Mouse (Mus musculus) liver, postnatal 0 days (tissue): ENCODE measurements around the gene Glrx. TPM values are rescaled to one million over a fixed set of nuclear protein-coding genes. Genes with fewer than 3 reads are reported as not detected.
"Not testable (repeated sequence)": the region's sequence is repeated elsewhere in the genome, so short reads cannot be mapped to it uniquely, and the experiment has no call there.

Experiments
- ATAC-seq: fragments of 200-750 bp; cut with Nextera tagmentation; 2 replicates; pipeline ENCODE4 v1.8.0; 2017; ENCODE audit warnings: mild to moderate bottlenecking, moderate library complexity
- DNase-seq: peaks from one replicate; pipeline ENCODE4 v3.0.0-alpha.2; 2016
- H3K27ac ChIP-seq: fragments of 300-500 bp; sonication (generic); 2 replicates; pipeline ENCODE4 v1.5.1; 2014; ENCODE audit warnings: antibody characterized with exemption, moderate library complexity, mild to moderate bottlenecking, low read depth
- H3K27me3 ChIP-seq: fragments of 300-500 bp; sonication (generic); 2 replicates; pipeline ENCODE4 v1.6.1; 2014; ENCODE audit warnings: low read length, control low read depth, mixed read lengths; ENCODE audit not compliant: insufficient read depth
- H3K36me3 ChIP-seq: fragments of 300-500 bp; sonication (generic); replicated peaks from 2 replicates; pipeline ENCODE4 v1.6.1; 2014; ENCODE audit warnings: mild to moderate bottlenecking, control low read depth, low read length, moderate library complexity, mixed read lengths; ENCODE audit not compliant: insufficient read depth
- H3K4me1 ChIP-seq: fragments of 300-500 bp; sonication (generic); 2 replicates; pipeline ENCODE4 v1.6.1; 2014; ENCODE audit warnings: antibody characterized with exemption, mild to moderate bottlenecking, control low read depth; ENCODE audit not compliant: insufficient read depth
- H3K4me2 ChIP-seq: fragments of 300-500 bp; sonication (generic); 2 replicates; pipeline ENCODE4 v1.6.1; 2014; ENCODE audit warnings: low read depth, mild to moderate bottlenecking, low read length, moderate library complexity, mixed read lengths
- H3K4me3 ChIP-seq: fragments of 300-500 bp; sonication (generic); 2 replicates; pipeline ENCODE4 v1.5.1; 2014; ENCODE audit warnings: low read depth, low read length
- H3K9ac ChIP-seq: fragments of 300-500 bp; sonication (generic); replicated peaks from 2 replicates; pipeline ENCODE4 v1.6.1; 2014; ENCODE audit warnings: mild to moderate bottlenecking, moderate library complexity
- H3K9me3 ChIP-seq: fragments of 300-500 bp; sonication (generic); 2 replicates; pipeline ENCODE4 v1.6.1; 2016; ENCODE audit warnings: mild to moderate bottlenecking, control low read depth, low read length, mixed read lengths
- CTCF ChIP-seq: sonication (generic); IDR thresholded peaks from 2 replicates; pipeline ENCODE4 v1.5.1; 2016; ENCODE audit warnings: antibody characterized with exemption, low read depth
- EP300 ChIP-seq: IDR thresholded peaks from 2 replicates; pipeline ENCODE4 v1.6.1; 2016; ENCODE audit warnings: antibody characterized with exemption, low read depth, mild to moderate bottlenecking
- WGBS: fragments of 180-500 bp; shearing (Covaris S2); extraction: QIAGEN DNeasy Blood & Tissue Kit; methylation state at CpG from one replicate; pipeline ENCODE4 v1.1.7; 2014; ENCODE audit not compliant: insufficient replicate concordance; 5-methylcytosine and 5-hydroxymethylcytosine counted together
- polyA plus RNA-seq: library from polyadenylated mRNA; unstranded; fragments of >200 nt; fragmentation: Nextera tagmentation; extraction: Ambion mirVana; gene quantifications from 2 replicates; pipeline ENCODE4 v1.2.1, GENCODE M21; 2015

The Glrx gene
- polyA plus RNA-seq, 1 experiment from 2014 or later, result 116 TPM

GRCm38 (mm10) chr13:75819898-75820297 lies 19.8 kb upstream of the Glrx start:
- Histone ChIP-seq H3K9me3 (no peaks in the 10 kb centered on the region), H3K4me2 (no peak overlapping the region), H3K27me3 (no peaks in the 10 kb centered on the region), H3K36me3 (no peaks in the 10 kb centered on the region), H3K4me3 (no peak overlapping the region), H3K27ac (no peak overlapping the region), H3K9ac (no peak overlapping the region), H3K4me1 (no peaks in the 10 kb centered on the region; the same call in 1 of the 2 replicates)
- no peak for TF ChIP-seq CTCF
- no peak for TF ChIP-seq EP300
- DNase-seq (no peak), ATAC-seq (no peak)

GRCm38 (mm10) chr13:75822366-75822765 lies 17.3 kb upstream of the Glrx start:
- H3K27me3 ChIP-seq, ATAC-seq, DNase-seq, H3K9ac ChIP-seq, H3K4me2 ChIP-seq, H3K36me3 ChIP-seq, H3K27ac ChIP-seq, H3K4me3 ChIP-seq, H3K9me3 ChIP-seq, H3K4me1 ChIP-seq: not testable (repeated sequence)
- 79% methylated on average over 4 of the region's 4 CpGs for WGBS

- H3K36me3 ChIP-seq, result no peaks in the 10 kb centered on the region
- 72% methylated on average over 8 of the region's 9 CpGs for WGBS
- no peaks in the 10 kb centered on the region; the same call in 1 of the 2 replicates for H3K4me1 ChIP-seq
- H3K9me3 ChIP-seq, result no peaks in the 10 kb centered on the region
- no peak overlapping the region for H3K4me2 ChIP-seq
- ATAC-seq (0 out of 2 replicates have a peak, but pooled peaks have one; percentile 38), DNase-seq (no peak)
- TF ChIP-seq EP300 (no peak), CTCF (no peak)
- no peak overlapping the region for H3K4me3 ChIP-seq
- H3K27ac ChIP-seq, result peak overlapping the region; percentile 71
- no peak overlapping the region for H3K9ac ChIP-seq
- no peaks in the 10 kb centered on the region for H3K27me3 ChIP-seq
Observed at GRCm38 (mm10) chr13:75823201-75823600, 16.5 kb upstream of the Glrx start.

GRCm38 (mm10) chr13:75824611-75825319 lies 14.9 kb upstream of the Glrx start:
- peak overlapping the region; percentile 71 for H3K27ac ChIP-seq
- H3K9me3 ChIP-seq, result no peaks in the 10 kb centered on the region
- TF ChIP-seq CTCF, result no peak
- TF ChIP-seq EP300, result 0 out of 2 replicates have a peak, but pooled peaks have one; percentile 10
- no peaks in the 10 kb centered on the region; the same call in 1 of the 2 replicates for H3K4me1 ChIP-seq
- DNase-seq (no peak), ATAC-seq (peak; percentile 64)
- WGBS, result 54% methylated on average over 5 of the region's 5 CpGs
- no peaks in the 10 kb centered on the region for H3K27me3 ChIP-seq
- no peaks in the 10 kb centered on the region for H3K36me3 ChIP-seq
- H3K4me3 ChIP-seq, result no peak overlapping the region
- H3K4me2 ChIP-seq, result 0 out of 2 replicates have a peak overlapping the region, but pooled peaks have one; percentile 0
- H3K9ac ChIP-seq, result no peak overlapping the region

GRCm38 (mm10) chr13:75825388-75825787 lies 14.3 kb upstream of the Glrx start:
- Histone ChIP-seq H3K27me3 (no peaks in the 10 kb centered on the region), H3K4me2 (0 out of 2 replicates have a peak overlapping the region, but pooled peaks have one; percentile 0)

GRCm38 (mm10) chr13:75830708-75831107 lies 9.0 kb upstream of the Glrx start:
- Histone ChIP-seq H3K9ac (no peak overlapping the region), H3K27ac (no peak overlapping the region), H3K27me3 (no peaks in the 10 kb centered on the region), H3K36me3 (no peaks in the 10 kb centered on the region), H3K9me3 (no peaks in the 10 kb centered on the region), H3K4me2 (no peak overlapping the region), H3K4me1 (peaks cover 17% of the 10 kb centered on the region), H3K4me3 (no peak overlapping the region)
- DNase-seq, result no peak
- ATAC-seq, result no peak
- TF ChIP-seq EP300, result no peak
- TF ChIP-seq CTCF, result no peak
- WGBS, result 74% methylated on average over 1 of the region's 1 CpGs

More at GRCm38 (mm10) chr13:75825388-75825787, 14.3 kb upstream of the Glrx start:
- peak; percentile 36; the same call in 1 of the 2 replicates for ATAC-seq
- TF ChIP-seq EP300, result no peak
- TF ChIP-seq CTCF, result no peak
- WGBS, result 71% methylated on average over 1 of the region's 1 CpGs
- DNase-seq, result no peak
- Histone ChIP-seq H3K27ac (peak overlapping the region; percentile 66), H3K9me3 (no peaks in the 10 kb centered on the region), H3K9ac (no peak overlapping the region), H3K36me3 (no peaks in the 10 kb centered on the region), H3K4me1 (no peaks in the 10 kb centered on the region; the same call in 1 of the 2 replicates), H3K4me3 (no peak overlapping the region)
